Mouse (Mus musculus): ENCODE data around the gene Dnah14.

Dnah14 gene

DNA sequence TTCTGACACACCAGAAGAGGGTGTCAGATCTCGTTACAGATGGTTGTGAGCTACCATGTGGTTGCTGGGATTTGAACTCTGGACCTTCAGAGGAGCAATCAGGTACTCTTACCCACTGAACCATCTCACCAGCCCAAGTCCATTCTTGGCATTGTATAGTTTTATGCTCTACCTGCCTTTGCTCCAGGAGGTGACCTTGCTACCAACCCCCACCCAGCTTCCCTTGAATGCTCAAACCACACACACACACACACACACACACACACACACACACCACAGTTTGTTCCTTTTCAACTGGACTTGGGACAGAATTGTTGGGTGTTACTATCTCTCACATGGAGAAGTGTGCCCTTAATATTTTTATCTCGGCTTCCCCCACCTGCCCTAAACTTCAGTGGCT lies 280.0 kb downstream of the Dnah14 start:
- no peak for DNase-seq

DNA sequence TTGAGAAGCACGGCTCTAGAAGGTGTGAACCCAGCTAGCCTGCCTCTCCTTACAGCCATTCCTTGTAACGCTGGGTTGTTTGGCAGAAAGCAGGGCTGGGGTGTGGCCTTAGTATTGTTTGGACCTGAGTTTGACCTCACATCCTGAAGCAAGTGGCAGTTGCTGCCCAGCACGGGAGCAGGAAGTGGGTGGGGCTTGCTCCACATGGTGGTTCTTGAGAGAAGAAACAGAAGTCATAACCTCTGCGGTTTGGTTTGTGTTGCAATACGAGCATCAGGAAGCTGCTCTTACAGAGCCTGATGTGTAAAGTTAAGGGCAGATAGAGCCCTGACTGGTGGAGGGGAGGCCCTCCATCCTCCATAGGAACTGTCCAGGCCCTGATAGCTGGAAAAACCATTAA lies 284.3 kb downstream of the Dnah14 start:
- DNase-seq: peak; percentile 59

DNA sequence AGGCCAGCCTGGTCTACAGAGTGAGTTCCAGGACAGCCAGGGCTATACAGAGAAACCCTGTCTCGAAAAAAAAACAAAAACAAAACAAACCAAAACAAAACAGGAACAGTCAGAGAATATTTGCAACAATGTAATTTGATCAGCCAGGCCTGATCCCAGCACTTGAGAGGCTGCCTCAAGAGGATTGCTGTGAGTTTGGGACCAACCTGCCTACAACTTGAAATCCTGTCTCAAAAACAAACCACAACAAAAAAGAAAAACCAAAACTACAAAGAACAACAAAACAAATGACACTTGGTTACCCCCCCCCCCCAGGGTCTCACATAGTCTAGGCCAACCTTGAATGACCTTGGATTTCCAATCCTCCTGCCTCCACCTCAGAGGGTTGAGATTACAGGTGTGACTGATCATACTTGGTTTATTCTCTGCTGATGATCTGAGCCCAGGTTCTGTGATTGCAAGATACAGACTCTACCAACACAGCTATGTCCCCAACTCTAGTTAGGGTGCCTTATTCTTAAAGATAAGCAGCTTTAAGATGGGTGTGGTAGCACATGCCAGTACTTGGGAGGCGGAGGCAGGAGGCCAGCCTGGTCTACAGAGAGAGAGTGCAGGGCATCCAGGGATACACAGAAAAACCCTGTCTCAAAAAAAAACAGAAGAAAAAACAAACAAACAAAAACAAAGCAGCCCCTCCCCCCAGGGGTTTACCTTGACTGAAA lies 285.0 kb downstream of the Dnah14 start:
- DNase-seq: no peak

DNA sequence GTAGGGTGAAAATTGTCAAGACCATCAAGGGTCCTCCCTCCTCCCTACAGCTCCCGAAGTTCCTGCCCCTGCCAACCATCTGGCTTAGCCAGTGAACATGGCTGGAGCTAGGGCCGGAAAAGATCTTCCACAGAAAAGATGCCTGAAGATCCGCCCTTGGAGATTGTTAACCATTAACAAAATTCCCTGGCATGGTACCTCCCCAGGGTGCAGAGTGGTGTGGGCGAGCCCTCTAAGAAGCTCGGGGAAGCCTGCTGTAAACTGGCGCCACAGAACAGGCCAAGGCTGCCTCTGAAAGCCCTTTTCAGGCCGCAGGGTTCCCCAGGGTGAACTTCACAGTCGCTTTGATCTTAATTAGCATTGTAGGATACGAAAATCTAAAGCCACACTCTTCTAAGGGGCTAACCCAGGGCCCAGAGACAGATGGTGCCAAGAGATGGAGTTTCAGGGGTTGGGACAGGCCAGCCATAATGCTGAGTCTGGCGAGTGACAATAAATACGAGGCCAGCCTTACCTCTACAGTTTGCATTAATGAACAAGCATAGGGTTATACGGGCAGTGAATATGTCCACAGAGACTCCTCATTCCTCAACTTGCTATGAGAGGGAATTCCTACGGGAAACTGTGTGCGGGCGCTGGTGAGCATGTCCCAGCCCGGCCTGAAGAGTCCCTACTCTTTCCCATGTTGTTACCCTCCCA lies 286.5 kb downstream of the Dnah14 start:
- DNase-seq: no peak

DNA sequence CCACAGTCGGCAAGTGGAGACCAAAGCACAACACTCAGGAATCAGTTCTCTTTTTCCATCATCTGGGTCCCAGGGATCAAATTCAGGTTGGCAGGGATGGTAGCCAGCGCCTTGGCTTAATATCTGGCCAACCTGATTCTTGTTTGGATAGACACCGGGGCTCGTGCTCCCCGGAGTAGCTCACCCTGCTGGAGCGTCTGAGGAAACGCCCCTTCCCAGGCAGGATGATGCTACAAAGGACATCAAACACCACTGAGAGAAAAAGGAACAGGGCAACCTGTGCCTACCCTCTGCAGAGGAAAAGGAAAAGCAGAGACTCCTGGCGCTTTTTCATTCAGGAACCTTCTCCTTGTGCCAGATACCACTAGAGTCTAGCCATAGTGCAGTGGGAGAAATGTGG lies 287.1 kb downstream of the Dnah14 start:
- DNase-seq: no peak
